Mouse (Mus musculus) kidney, adult 11 months (tissue): ENCODE measurements at regions not wholly inside any gene's neighbourhood (a gene's known extent, or its start where the extent isn't known, plus 50 kb on each side); places are given as distances from the start of the nearest gene placed in this dataset.
A peak's percentile ranks its signal among the peaks of the same experiment; 100 is the strongest.

Source experiments
- DNase-seq: peaks from one replicate; pipeline ENCODE4 v3.0.0; 2022

DNA sequence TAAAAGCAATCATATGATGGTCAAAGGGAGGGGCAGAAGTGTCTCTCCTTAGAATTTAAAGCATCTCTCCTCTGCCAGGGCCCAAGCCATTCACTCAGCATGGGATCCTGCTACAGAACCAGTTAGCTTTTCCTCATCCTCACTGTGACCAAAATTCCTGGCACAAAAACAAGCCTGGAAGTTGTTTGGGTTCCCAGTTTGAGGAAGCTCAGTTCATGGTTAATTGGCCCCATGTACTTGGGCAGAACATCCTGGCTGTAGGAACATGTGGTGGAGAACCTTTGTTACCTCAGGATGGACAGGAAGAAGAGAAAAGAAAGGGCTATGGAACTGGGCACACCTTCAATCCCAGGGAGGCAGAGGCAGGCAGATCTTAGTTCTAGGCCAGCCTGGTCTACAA is 52.4 kb upstream of the Mfge8 start:
- no peak for DNase-seq

DNA sequence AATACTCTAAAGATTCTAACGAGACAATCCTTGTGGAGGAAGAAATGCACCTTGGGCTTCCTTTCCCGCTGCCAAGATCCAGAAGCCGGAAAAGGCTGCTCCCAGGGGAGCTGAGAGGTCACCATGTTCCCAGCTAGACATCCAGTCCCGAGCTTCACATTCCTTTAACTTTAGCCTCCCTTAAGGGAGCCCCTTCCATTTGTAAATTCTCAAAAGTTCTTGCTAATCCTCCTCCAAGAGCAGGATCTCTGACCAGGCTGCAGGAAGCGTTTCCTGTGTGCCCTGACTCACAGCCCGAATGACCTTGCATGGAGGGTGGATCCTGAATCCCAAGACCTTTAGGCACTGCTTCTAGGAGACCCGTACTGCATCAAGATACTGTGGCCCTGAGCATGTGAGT is 53.5 kb upstream of the Mfge8 start:
- peak; percentile 58 for DNase-seq

- no peak for DNase-seq
Observed at GRCm38 (mm10) chr7:79203481-79203880, 54.6 kb upstream of the Mfge8 start.

- DNase-seq: no peak
Observed at GRCm38 (mm10) chr7:79207140-79207539, 58.3 kb upstream of the Mfge8 start.

- no peak for DNase-seq
Observed at GRCm38 (mm10) chr7:79210376-79211215, 61.7 kb upstream of the Mfge8 start.

DNA sequence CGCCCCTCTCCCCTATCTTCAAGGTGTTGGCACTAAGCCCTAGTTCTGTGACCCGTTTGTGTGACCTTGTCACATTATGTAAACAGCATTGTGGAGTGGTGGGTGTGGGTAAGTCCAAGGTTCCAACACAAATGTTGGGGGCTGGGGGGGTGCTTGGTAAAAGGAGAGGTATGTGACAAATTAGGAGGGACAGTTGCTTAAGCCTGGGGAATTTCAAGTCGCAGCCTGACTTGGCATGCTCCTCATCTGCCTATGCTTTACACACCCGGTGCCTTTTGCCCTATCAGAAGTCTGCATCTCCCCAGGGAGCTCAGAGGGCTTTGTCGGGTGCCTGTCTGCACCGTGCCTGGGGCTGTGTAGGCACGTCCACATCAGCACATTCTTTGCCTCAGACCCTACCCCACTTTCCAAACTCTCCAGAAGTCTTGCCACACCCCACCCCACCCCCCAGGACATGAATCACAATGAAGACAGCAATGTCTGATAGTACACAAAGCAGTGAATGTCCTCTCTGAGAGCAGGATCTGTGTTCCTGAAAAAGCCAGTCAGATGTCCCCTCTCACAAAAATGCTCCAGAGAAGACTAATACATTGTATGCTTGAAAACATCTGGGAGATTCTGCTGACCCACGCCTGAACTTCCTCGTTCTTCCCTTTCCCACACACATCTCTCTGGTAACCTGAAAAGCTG is 61.6 kb upstream of the Abhd2 start:
- peak; percentile 8 for DNase-seq

DNA sequence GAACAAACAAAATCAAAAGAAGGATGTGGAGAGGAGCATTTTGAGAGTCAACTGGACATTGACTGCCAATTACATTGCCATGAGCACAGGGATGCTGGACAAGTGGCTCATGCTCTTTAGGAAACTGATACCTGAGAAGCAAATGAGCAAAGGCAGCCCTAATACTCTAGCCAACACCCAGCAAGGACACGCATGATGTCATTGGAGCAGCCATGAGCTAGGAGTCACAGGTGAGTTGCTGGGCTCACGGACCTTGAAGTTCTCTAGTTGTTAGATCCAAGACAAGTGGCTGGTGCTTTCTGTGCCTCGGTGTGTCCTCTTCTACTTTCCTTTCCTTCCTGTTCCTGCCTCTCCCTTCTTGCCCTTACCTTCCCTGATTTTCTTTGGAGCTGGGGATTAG is 60.8 kb upstream of the Abhd2 start:
- no peak for DNase-seq

DNA sequence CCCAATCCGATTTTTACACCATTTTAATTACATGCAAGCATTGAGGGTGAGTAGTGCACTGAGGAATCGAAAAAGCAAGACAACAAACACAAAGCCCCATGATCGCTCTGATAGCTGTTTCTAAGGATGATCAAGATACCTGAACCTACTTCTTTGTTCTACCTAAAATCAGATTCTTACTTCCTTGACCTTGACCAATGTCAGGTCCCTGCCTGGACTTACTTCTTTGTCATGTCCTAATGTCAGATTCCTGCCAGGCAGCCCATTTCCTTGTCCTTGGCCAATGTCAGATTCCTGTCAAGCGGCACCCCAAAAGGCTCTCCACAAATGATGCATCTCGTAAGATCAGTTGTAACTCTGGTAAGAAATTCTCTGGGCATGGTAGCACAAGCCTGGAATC is 58.0 kb upstream of the Abhd2 start:
- no peak for DNase-seq

- DNase-seq: no peak
Observed at GRCm38 (mm10) chr7:79217232-79217631, 55.8 kb upstream of the Abhd2 start.

DNA sequence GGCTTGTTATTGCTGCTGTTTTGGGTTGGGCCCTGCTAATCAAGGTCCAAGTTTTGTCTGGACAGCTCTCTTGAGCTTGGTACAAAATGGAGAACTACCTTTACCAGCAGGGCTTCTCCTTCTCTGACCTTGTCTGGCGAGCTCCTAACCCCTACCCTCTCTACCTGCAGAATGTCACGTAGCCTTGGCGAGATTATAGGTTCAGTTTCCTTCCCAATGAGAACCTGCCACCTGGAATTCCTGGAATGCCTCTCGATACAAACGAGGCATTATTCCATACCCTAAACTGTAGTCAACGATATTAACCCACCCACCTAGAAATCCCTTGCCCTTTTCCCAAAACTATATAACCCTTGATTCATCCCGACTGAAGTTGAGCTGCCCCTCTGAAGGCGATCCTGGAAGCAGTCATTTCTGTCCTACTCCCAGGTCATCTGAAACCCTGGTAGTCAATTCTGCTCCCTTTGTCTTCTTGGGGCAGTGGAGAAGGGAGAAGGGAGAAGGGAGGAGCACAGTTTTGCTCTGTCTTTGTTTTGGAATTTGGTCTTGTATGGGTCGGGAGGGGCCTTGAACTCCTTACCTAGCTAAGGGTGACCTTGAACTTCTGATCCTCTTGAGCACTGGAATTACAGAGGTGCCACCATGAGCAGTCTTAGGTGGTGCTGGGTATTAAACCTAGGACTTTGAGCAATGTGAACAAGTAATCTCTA is 50.2 kb upstream of the Abhd2 start:
- no peak for DNase-seq
